Mouse (Mus musculus): Measurements from ENCODE around the gene Rai1.

GRCm38 (mm10) chr11:60152339-60152738 is 47.5 kb downstream of the Rai1 start:
- TF ChIP-seq GATA1 (IDR thresholded peaks at IDR 0.05; ENCODE audit: borderline replicate concordance, low read length) = no peak
- no peak for TF ChIP-seq FLI1 (IDR thresholded peaks at IDR 0.05; ENCODE audit: low read length)

Data from megakaryocyte, embryonic 14.5 days (primary cell).